Mouse (Mus musculus): ENCODE measurements around the gene Capn7. TPM values are rescaled to one million over a fixed set of nuclear protein-coding genes. Genes with fewer than 3 reads are reported as not detected.

Capn7 gene
- total and polyA plus RNA-seq, 3 experiments: 23.2 to 83.7 (median 30.0) TPM

DNA sequence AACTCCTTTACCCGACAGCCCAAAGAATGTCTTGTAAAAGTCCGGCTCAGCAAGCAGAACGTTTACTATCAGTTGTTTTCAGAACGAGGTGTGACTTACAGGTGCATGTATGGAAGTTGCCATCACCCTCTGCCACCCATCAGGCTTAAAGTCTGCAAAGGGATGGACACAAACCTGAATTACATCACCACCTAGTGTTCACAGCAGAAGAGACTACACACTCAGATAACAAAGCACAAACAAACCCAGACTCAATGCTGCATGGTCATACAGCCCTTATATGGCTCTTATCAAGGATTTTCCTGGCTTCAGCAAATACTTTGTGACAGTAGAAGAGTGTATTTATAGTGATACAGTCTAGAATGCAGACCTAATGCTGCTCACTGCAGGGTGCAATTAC lies 8.8 kb upstream of the Capn7 start:
- peak; percentile 58 for DNase-seq (ENCODE audit: low read depth, low spot score)
- H3K36me3 ChIP-seq (ENCODE audit: control insufficient read depth in 1 of 2, insufficient read depth in 2 of 2, low read length in 2 of 2): peaks cover 0 to 7% of the 10 kb centered on the region in 2 experiments; a peak in 2 of 4 replicates
- no peaks in the 10 kb centered on the region for H3K9me3 ChIP-seq (replicated peaks; ENCODE audit: insufficient read depth, low read length)
- H3K9ac ChIP-seq (ENCODE audit: control insufficient read depth, low read depth, low read length, poor library complexity, severe bottlenecking): no peak overlapping the region
- H3K27me3 ChIP-seq (ENCODE audit: control insufficient read depth in 1 of 2, insufficient read depth in 2 of 2, low read length in 2 of 2): no peaks in the 10 kb centered on the region
- H3K79me2 ChIP-seq (ENCODE audit: control insufficient read depth, insufficient read depth, low read length, poor library complexity): no peaks in the 10 kb centered on the region
- no peak overlapping the region for H3K4me3 ChIP-seq (ENCODE audit: control insufficient read depth in 1 of 2, insufficient read depth in 1 of 2, low read depth in 2 of 2, low read length in 2 of 2)
- TF ChIP-seq ZNF384 (IDR thresholded peaks at IDR 0.05; ENCODE audit: low read depth, low read length) (no peak), ELF1 (IDR thresholded peaks at IDR 0.05; ENCODE audit: low read depth, low read length) (no peak), CTCF (IDR thresholded peaks at IDR 0.05 in 2 of 3, conservative IDR thresholded peaks at IDR 0.05 in 1 of 3; ENCODE audit: control insufficient read depth in 1 of 3, insufficient read depth in 1 of 3, low read depth in 2 of 3, low read length in 3 of 3, poor library complexity in 1 of 3, severe bottlenecking in 1 of 3) (peak in 2 of 3 experiments; percentile 7 to 53; a peak in 2 of 6 replicates), POLR2AphosphoS5 (IDR thresholded peaks at IDR 0.05; ENCODE audit: borderline replicate concordance, low read depth, low read length) (no peak), HCFC1 (IDR thresholded peaks at IDR 0.05; ENCODE audit: low read depth, low read length) (no peak), ETS1 (IDR thresholded peaks at IDR 0.05; ENCODE audit: low read depth, low read length) (peak; percentile 47; the same call in 1 of the 2 replicates), RAD21 (IDR thresholded peaks at IDR 0.05; ENCODE audit: low read depth, low read length) (peak; percentile 43), TCF12 (IDR thresholded peaks at IDR 0.05; ENCODE audit: low read depth, low read length) (no peak), RCOR1 (IDR thresholded peaks at IDR 0.05; ENCODE audit: low read depth, low read length) (no peak), MAFK (IDR thresholded peaks at IDR 0.05; ENCODE audit: borderline replicate concordance, low read depth, low read length) (no peak), USF2 (IDR thresholded peaks at IDR 0.05; ENCODE audit: borderline replicate concordance in 1 of 2, insufficient read depth in 1 of 2, low read depth in 1 of 2, low read length in 2 of 2) (no peak), ZC3H11A (IDR thresholded peaks at IDR 0.05; ENCODE audit: low read depth, low read length) (no peak), ZKSCAN1 (IDR thresholded peaks at IDR 0.05; ENCODE audit: low read depth, low read length) (no peak), SMC3 (IDR thresholded peaks at IDR 0.05; ENCODE audit: low read depth, low read length) (peak; percentile 42), BHLHE40 (IDR thresholded peaks at IDR 0.05; ENCODE audit: borderline replicate concordance, low read depth, low read length) (no peak), USF1 (IDR thresholded peaks at IDR 0.05; ENCODE audit: low read depth, low read length) (no peak), MAX (IDR thresholded peaks at IDR 0.05; ENCODE audit: low read length) (no peak), EP300 (IDR thresholded peaks at IDR 0.05; ENCODE audit: low read depth in 1 of 2, low read length in 2 of 2) (no peak), KAT2A (conservative IDR thresholded peaks at IDR 0.05; ENCODE audit: low read depth, low read length) (no peak), POLR2A (IDR thresholded peaks at IDR 0.05; ENCODE audit: control insufficient read depth in 1 of 2, insufficient read depth in 1 of 2, low read depth in 1 of 2, low read length in 2 of 2, poor library complexity in 1 of 2) (no peak)
- H3K27ac ChIP-seq (ENCODE audit: control insufficient read depth, low read depth, low read length): no peak overlapping the region
- peaks cover 4 to 5% of the 10 kb centered on the region in 2 experiments; a peak in 3 of 4 replicates for H3K4me1 ChIP-seq (ENCODE audit: control insufficient read depth in 1 of 2, insufficient read depth in 2 of 2, low read length in 2 of 2)

DNA sequence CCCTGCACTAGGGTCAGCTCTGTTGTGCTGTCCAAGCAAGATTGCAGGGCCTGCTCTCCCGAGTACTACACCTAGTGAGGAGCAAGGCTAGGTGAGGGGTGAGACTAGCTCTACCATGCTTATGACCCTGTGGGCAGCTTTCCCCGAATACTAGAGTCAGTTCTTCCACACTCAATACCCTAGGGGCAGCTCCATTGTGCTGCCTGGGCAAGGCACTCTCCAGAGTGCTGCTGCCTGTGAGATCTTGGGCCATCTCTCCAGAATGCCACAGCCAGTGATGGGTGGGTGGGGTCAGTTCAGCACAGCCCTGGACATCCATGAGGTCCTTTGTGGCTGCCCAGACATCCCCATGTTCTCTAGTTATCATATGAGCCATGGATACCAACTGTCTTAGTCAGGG lies 6.7 kb upstream of the Capn7 start:
- Histone ChIP-seq H3K36me3 (ENCODE audit: control insufficient read depth in 1 of 2, insufficient read depth in 2 of 2, low read length in 2 of 2) (peaks cover 0 to 4% of the 10 kb centered on the region in 2 experiments; a peak in 2 of 4 replicates), H3K4me1 (ENCODE audit: control insufficient read depth in 1 of 2, insufficient read depth in 2 of 2, low read length in 2 of 2) (peaks cover 0 to 4% of the 10 kb centered on the region in 2 experiments; a peak in 3 of 4 replicates), H3K9ac (ENCODE audit: control insufficient read depth, low read depth, low read length, poor library complexity, severe bottlenecking) (no peak overlapping the region), H3K27me3 (ENCODE audit: control insufficient read depth in 1 of 2, insufficient read depth in 2 of 2, low read length in 2 of 2) (no peaks in the 10 kb centered on the region), H3K4me3 (ENCODE audit: control insufficient read depth in 1 of 2, insufficient read depth in 1 of 2, low read depth in 2 of 2, low read length in 2 of 2) (no peak overlapping the region), H3K9me3 (replicated peaks; ENCODE audit: insufficient read depth, low read length) (no peaks in the 10 kb centered on the region), H3K27ac (ENCODE audit: control insufficient read depth, low read depth, low read length) (no peak overlapping the region), H3K79me2 (ENCODE audit: control insufficient read depth, insufficient read depth, low read length, poor library complexity) (no peaks in the 10 kb centered on the region)
- no peak for TF ChIP-seq ZNF384 (IDR thresholded peaks at IDR 0.05; ENCODE audit: low read depth, low read length)
- TF ChIP-seq TBP (IDR thresholded peaks at IDR 0.05; ENCODE audit: low read depth, low read length): no peak
- TF ChIP-seq JUND (IDR thresholded peaks at IDR 0.05; ENCODE audit: low read depth, low read length): no peak
- TF ChIP-seq ELF1 (IDR thresholded peaks at IDR 0.05; ENCODE audit: low read depth, low read length): no peak
- TF ChIP-seq MYB (IDR thresholded peaks at IDR 0.05; ENCODE audit: low read depth, low read length): no peak
- TF ChIP-seq SIN3A (IDR thresholded peaks at IDR 0.05; ENCODE audit: low read length): no peak
- TF ChIP-seq MYC (IDR thresholded peaks at IDR 0.05; ENCODE audit: low read depth, low read length): no peak
- no peak for TF ChIP-seq MAFK (IDR thresholded peaks at IDR 0.05; ENCODE audit: borderline replicate concordance, low read depth, low read length)
- TF ChIP-seq KAT2A (conservative IDR thresholded peaks at IDR 0.05; ENCODE audit: low read depth, low read length): no peak
- no peak for DNase-seq (ENCODE audit: low read depth, low spot score)

Measured in MEL (cell line).